Mouse (Mus musculus) neural tube, embryonic 10.5 days (tissue): ENCODE results near the gene Grik4.

Source experiments
- DNase-seq: peaks from one replicate; pipeline ENCODE4 v3.0.0-alpha.2; 2017; ENCODE audit warnings: low spot score; ENCODE audit errors: extremely low spot score

The Grik4 gene

DNA sequence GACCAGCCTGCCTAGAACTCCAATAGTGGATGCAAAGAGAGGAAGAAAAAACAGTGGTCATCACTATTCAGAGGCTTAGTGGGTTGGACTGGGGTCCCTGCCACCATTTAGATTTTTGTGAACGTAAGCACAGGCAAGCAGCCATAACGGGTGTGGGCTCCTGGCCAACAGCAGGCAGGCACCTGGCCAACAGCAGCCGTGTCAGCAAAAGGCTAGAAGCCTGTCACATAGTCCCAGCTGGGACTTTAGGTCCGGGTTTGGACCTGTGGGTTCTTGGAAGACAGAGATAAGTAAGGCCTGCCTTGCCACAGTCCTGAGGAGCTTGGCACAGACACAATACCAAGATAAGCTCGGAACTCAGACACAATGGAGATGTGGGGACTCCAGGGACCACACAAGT is 145.1 kb downstream of the Grik4 start:
- no peak for DNase-seq

- no peak for DNase-seq
Measured at GRCm38 (mm10) chr9:42798280-42798679, 146.0 kb downstream of the Grik4 start.

DNA sequence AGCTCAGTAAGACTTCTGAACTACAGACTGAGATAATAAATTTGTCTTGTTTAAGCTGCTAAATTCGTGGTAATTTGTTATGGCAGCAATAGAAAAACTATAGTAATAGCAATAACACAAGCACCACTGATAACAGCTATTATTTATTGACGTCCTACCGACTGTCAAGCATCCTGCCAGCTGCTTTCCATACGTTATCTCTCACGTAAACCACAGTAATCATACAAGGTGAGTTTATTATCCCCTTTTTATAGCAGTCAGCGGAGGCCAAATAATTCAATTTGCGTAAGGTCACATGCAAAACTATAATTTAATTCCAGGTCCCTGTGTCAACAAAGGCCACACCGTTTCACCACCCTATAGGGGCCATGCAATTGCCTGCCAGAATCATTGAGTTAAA is 147.0 kb downstream of the Grik4 start:
- DNase-seq: no peak

DNA sequence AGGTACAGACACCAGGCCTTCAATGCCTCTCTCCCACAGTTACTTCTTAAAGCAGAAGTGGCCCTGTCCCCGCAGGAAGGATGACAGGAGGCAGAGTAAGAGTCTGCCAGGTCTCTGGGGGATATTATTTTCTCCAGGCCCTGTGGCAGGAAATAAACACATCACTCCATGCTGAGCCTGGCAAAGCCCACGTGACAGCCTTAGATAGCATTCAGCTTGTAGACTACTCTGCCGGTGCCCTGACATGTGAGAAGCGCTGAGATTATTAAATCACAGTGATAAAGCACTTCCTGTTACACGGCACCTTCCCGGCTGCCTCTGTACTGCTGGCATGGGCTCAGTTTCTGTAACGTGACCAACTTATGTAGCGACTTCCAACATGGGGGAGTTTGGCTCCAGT is 148.4 kb downstream of the Grik4 start:
- no peak for DNase-seq

GRCm38 (mm10) chr9:42794006-42794405 is 150.3 kb downstream of the Grik4 start:
- no peak for DNase-seq

- no peak for DNase-seq
Measured at GRCm38 (mm10) chr9:42793581-42793980, 150.7 kb downstream of the Grik4 start.

DNA sequence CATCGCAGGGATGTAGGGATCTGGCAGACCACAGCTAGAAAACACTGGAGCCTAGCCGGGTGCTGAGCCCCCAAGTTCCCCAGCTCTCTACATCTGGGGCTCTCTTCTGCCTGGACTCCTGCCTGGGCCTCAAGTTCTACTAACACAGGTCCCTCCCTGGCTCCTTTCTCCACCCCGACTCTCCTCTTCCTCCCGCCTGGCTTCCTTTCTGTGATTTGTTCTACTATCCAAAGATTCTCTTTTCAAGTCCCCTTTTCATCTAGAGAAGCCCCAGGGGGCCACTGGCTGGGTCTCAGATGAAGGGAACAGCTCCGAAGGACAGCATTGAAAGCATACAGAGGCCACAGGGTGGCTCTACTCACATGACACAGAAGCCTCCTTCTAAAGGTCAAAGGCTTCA is 151.9 kb downstream of the Grik4 start:
- DNase-seq: no peak

DNA sequence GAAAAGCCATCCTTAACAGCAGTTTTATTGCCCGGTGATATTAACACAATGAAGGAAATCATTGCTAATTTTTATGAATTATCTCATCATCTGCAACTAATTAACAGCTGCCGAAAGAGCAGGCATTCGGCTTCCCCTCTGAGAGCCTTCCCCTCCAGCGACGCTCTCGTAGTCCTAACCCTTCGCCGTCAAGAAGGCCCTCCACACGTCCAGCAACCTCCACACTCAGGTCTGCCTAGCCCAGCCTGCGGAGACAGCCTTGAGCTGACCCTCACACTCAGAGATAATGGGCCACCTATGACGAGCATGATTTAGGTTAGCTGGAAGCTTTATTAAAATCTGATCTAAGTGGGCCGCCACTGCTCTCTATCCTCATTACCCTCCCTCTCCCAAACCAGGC is 152.5 kb downstream of the Grik4 start:
- no peak for DNase-seq

- no peak for DNase-seq
Measured at GRCm38 (mm10) chr9:42791346-42791745, 152.9 kb downstream of the Grik4 start.

- peak; percentile 50 for DNase-seq
Measured at GRCm38 (mm10) chr9:42788471-42788870, 155.8 kb downstream of the Grik4 start.

DNA sequence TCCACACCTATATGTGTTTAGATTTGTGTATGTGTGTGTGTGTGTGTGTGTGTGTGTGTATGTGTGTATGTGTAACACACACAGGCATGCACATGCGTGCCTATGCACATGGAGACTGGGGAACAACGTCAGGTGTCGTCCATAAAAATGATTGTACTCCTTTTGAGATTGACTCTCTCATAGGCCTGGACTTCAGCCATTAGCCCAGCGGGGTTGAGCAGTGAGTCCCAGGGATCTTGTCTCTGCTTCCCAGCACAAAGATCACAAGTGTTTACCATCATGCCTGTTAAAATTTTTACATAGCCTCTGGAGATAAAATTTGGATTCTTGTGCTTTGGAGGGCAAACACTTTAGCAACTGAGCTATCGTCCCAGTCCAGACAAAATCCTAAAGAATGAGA is 157.4 kb downstream of the Grik4 start:
- DNase-seq: no peak

DNA sequence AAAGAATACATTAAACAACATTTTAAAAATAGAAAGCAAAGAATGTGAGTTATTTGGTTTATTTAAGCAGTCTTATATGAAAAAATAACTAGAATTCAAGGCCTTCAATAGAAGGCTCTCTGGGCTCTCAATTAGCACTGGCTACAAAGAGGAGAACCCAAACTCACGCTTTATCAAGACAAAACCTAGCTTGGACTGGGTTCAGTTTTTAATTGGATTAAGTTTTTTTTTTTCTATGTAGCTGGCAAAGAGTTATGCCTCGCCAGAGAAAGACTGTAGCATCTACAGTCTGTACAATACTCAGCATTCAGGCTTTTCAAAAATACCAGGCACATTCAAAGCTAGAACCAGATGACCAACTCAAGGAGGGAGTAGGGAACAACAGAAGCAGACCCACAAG is 158.0 kb downstream of the Grik4 start:
- DNase-seq: no peak

- DNase-seq: no peak
Measured at GRCm38 (mm10) chr9:42785173-42785830, 159.0 kb downstream of the Grik4 start.

DNA sequence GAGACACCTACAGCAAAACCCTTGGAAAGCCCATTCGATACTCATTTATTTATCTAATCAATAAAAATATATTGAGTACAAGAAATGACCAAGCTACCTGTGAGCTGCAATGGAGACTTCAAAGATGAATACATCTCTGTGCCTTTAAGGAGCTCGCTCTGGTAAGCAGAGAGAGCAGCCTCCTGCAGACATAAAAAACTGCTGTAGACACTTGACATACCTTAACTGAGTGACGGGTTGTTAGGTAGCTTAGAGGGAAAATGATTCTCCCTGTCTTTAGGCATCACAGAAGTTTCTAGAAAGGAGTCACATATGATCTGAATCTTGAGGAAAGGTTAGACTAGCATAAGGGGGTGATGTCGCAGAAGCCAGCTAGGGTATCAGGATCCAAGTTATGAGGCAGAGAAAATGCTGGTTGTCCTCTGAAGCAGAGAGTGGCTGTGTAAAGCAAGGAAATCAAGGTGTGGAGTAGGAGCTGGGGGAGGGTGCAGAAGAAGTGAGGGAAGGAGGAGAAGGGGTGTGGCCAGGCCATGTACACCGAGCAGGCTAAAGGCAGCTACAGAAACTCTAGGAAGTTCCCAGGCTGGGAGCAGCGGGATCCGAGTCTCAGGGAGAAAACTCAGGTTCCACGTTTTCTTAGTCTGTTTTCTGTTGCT is 160.9 kb downstream of the Grik4 start:
- no peak for DNase-seq

DNA sequence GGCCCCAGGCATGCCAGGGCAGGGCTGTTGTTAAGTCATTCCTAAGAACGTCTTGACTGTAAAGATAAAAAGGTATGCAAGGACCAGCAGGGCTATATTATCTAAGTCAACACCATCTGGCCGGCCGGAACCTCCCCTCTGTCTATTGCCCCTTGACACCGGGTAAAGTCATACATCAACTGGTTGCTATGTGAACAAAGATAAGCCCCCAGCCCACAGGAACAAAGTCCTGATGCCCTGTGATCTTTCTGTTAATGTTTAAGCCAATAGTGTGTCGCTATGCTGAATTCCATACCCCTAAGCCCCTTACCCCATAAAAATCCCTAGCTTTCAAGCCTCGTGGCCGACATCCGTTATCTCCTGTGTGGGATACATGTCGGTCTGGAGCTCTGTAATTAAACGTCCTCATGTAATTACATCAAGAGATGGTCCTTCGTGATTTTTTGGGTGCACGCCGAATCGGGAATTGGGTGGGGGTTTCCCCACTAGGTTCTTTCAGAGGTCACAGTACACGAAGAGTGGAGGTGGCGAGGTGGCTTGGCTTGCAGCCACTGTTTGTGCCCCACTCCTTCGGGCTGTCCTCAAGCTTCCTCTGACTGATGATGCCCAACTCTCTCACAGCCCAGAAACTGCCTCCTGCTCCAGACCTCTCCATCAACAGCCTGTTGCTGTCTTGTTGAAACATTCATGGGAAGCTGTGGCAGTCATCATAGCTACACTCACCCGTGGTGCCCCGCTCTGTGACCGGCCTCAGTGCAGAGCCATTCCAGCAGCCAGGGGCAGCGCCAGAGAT is 165.6 kb downstream of the Grik4 start:
- peak; percentile 29 for DNase-seq

- peak; percentile 20 for DNase-seq
Measured at GRCm38 (mm10) chr9:42777913-42778312, 166.4 kb downstream of the Grik4 start.

DNA sequence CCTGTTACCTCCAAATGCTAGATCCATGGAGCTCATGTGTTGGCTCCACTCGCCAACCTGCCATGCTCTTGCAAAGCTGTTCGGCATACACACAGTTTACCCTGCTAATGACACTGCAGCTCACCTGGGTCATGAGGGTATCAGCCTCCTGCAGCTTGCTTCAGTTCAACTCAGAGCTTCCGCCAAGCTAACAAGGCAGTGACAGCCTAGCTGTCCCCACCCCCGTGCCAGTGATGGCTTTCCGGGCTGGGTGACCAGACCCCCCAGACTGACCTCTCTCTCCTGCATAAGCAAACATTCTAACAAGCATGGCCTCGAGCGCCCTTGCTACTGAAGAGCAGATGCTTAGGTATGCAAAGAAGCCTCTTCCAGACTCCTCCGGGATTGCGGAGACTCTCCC is 167.5 kb downstream of the Grik4 start:
- DNase-seq: no peak

DNA sequence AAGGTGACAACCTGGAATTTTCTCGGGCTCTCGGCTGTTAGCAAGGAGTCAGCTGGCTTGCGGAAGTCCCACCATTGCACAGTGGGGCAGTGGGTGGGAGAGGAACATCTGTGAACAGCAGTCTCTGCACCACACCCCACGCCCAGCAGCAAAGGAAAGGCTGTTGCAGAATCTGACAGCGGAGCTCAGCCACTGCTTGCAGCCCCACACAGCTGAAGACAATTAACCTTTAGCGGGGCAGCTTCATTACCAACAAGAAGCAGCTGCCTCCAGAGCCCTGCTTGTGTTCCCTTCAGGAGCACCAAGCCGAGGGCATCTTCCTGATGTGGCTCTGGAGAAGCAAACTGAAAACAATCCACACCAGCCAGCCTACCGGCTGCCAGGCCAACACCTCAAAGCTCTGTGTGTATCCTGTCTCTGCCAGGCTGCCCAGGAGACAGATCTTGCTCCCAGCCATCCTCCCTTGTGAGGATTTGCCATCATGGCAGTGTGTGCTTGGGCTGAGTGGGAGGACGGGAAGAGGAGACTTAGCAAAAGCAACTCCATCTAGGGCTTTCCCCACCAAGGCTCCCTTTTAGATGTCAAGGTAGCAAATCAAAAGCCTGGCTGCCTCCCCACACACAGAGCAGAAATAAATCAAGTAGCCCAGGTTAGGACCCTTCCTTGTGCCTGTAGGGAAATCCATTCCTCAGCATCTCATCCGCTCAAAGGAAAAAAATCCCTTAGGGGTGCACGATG is 179.3 kb downstream of the Grik4 start:
- peak; percentile 49 for DNase-seq

GRCm38 (mm10) chr9:42758682-42759205 is 185.5 kb downstream of the Grik4 start:
- DNase-seq: no peak

GRCm38 (mm10) chr9:42757012-42757640 is 187.2 kb downstream of the Grik4 start:
- no peak for DNase-seq

- DNase-seq: no peak
Measured at GRCm38 (mm10) chr9:42754699-42755098, 189.6 kb downstream of the Grik4 start.
